Mouse (Mus musculus): ENCODE results near the gene Clca3a1.

Clca3a1 gene

GRCm38 (mm10) chr3:144719088-144719900 lies 41.5 kb downstream of the Clca3a1 start:
- DNase-seq (ENCODE audit: low spot score): peak; percentile 25

- DNase-seq (ENCODE audit: low spot score): no peak
Observed at GRCm38 (mm10) chr3:144718706-144719087, 42.1 kb downstream of the Clca3a1 start.

GRCm38 (mm10) chr3:144717835-144718234 lies 42.9 kb downstream of the Clca3a1 start:
- DNase-seq (ENCODE audit: low spot score): no peak

- no peak for DNase-seq (ENCODE audit: low spot score)
Observed at GRCm38 (mm10) chr3:144717121-144717520, 43.7 kb downstream of the Clca3a1 start.

- no peak for DNase-seq (ENCODE audit: low spot score)
Observed at GRCm38 (mm10) chr3:144715901-144716300, 44.9 kb downstream of the Clca3a1 start.

GRCm38 (mm10) chr3:144715033-144715432 lies 45.7 kb downstream of the Clca3a1 start:
- no peak for DNase-seq (ENCODE audit: low spot score)

- DNase-seq (ENCODE audit: low spot score): no peak
Observed at GRCm38 (mm10) chr3:144714606-144715005, 46.2 kb downstream of the Clca3a1 start.

GRCm38 (mm10) chr3:144714126-144714525 lies 46.7 kb downstream of the Clca3a1 start:
- peak; percentile 34 for DNase-seq (ENCODE audit: low spot score)

GRCm38 (mm10) chr3:144711607-144712206 lies 49.1 kb downstream of the Clca3a1 start:
- no peak for DNase-seq (ENCODE audit: low spot score)

GRCm38 (mm10) chr3:144708612-144709011 lies 52.2 kb downstream of the Clca3a1 start:
- no peak for DNase-seq (ENCODE audit: low spot score)

- no peak for DNase-seq (ENCODE audit: low spot score)
Observed at GRCm38 (mm10) chr3:144703959-144704358, 56.8 kb downstream of the Clca3a1 start.

GRCm38 (mm10) chr3:144698790-144699433 lies 61.9 kb downstream of the Clca3a1 start:
- DNase-seq (ENCODE audit: low spot score): no peak

- DNase-seq (ENCODE audit: low spot score): no peak
Observed at GRCm38 (mm10) chr3:144697942-144698341, 62.8 kb downstream of the Clca3a1 start.

- no peak for DNase-seq (ENCODE audit: low spot score)
Observed at GRCm38 (mm10) chr3:144697154-144697553, 63.6 kb downstream of the Clca3a1 start.

- DNase-seq (ENCODE audit: low spot score): no peak
Observed at GRCm38 (mm10) chr3:144694941-144695340, 65.8 kb downstream of the Clca3a1 start.

GRCm38 (mm10) chr3:144694040-144694439 lies 66.7 kb downstream of the Clca3a1 start:
- no peak for DNase-seq (ENCODE audit: low spot score)

- no peak for DNase-seq (ENCODE audit: low spot score)
Observed at GRCm38 (mm10) chr3:144692052-144692451, 68.7 kb downstream of the Clca3a1 start.

GRCm38 (mm10) chr3:144689236-144689635 lies 71.5 kb downstream of the Clca3a1 start:
- DNase-seq (ENCODE audit: low spot score): no peak

- DNase-seq (ENCODE audit: low spot score): no peak
Observed at GRCm38 (mm10) chr3:144688284-144688683, 72.5 kb downstream of the Clca3a1 start.

- DNase-seq (ENCODE audit: low spot score): no peak
Observed at GRCm38 (mm10) chr3:144687618-144688017, 73.2 kb downstream of the Clca3a1 start.

- DNase-seq (ENCODE audit: low spot score): no peak
Observed at GRCm38 (mm10) chr3:144686146-144686545, 74.6 kb downstream of the Clca3a1 start.

- DNase-seq (ENCODE audit: low spot score): no peak
Observed at GRCm38 (mm10) chr3:144683136-144683814, 77.5 kb downstream of the Clca3a1 start.
